Mouse (Mus musculus) thymus, adult 2 months (tissue): ENCODE data around the gene Gm21972. TPM values are rescaled to one million over a fixed set of nuclear protein-coding genes. Genes with fewer than 3 reads are reported as not detected.

Source experiments
- DNase-seq: peaks from one replicate; pipeline ENCODE4 v3.0.0; 2021
- H3K27ac ChIP-seq: fragments of 200-500 bp; 2 replicates; pipeline ENCODE4 v1.5.1; 2012; ENCODE audit warnings: low read length, control low read depth; ENCODE audit not compliant: control insufficient read depth, insufficient read depth
- H3K27me3 ChIP-seq: fragments of 200-500 bp; 2 replicates; pipeline ENCODE4 v1.6.1; 2012; ENCODE audit warnings: mild to moderate bottlenecking, low read length, moderate library complexity, mixed read lengths; ENCODE audit not compliant: control insufficient read depth, insufficient read depth
- H3K36me3 ChIP-seq: fragments of 200-500 bp; 2 replicates; pipeline ENCODE4 v1.6.1; 2012; ENCODE audit warnings: mild to moderate bottlenecking, low read length, moderate library complexity; ENCODE audit not compliant: control insufficient read depth, insufficient read depth
- H3K4me1 ChIP-seq: fragments of 200-500 bp; replicated peaks from 2 replicates; pipeline ENCODE4 v1.6.1; 2012; ENCODE audit warnings: low read length; ENCODE audit not compliant: control insufficient read depth, insufficient read depth
- H3K4me3 ChIP-seq: fragments of 200-500 bp; 2 replicates; pipeline ENCODE4 v1.5.1; 2012; ENCODE audit warnings: mild to moderate bottlenecking, low read length, control low read depth, moderate library complexity; ENCODE audit not compliant: control insufficient read depth, insufficient read depth
- CTCF ChIP-seq: fragments of 200-500 bp; IDR thresholded peaks from 2 replicates; pipeline ENCODE4 v1.5.1; 2012; ENCODE audit warnings: mild to moderate bottlenecking, control low read depth, low read length, moderate library complexity, borderline replicate concordance; ENCODE audit not compliant: control insufficient read depth, poor library complexity, insufficient read depth; ENCODE audit errors: extremely low read depth
- POLR2A ChIP-seq: fragments of 200-500 bp; IDR thresholded peaks from 2 replicates; pipeline ENCODE4 v1.6.1; 2012; ENCODE audit warnings: mild to moderate bottlenecking, low read length, control low read depth, moderate library complexity; ENCODE audit not compliant: control insufficient read depth, poor library complexity, insufficient read depth; ENCODE audit errors: extremely low read depth
- WGBS: fragments of 180-500 bp; shearing (Covaris S2); methylation state at CpG from one replicate; pipeline ENCODE4 v1.1.7; 2018; 5-methylcytosine and 5-hydroxymethylcytosine counted together
- polyA plus RNA-seq: library from polyadenylated mRNA; depleted of rRNA; stranded (reverse); fragments of >200 nt; gene quantifications from 2 replicates; pipeline ENCODE4 v1.2.3, GENCODE M21; 2012

Gene Gm21972
- polyA plus RNA-seq, 1 experiment: not detected

- 94% methylated on average over 3 of the region's 3 CpGs for WGBS
- TF ChIP-seq CTCF (no peak), POLR2A (no peak)
Measured at GRCm38 (mm10) chr1:86156075-86156474, 22.6 kb downstream of the Gm21972 start.

GRCm38 (mm10) chr1:86156595-86156994 is 23.2 kb downstream of the Gm21972 start:
- Histone ChIP-seq H3K27me3 (no peaks in the 10 kb centered on the region), H3K4me3 (no peak overlapping the region), H3K27ac (no peak overlapping the region), H3K4me1 (peaks cover 10% of the 10 kb centered on the region), H3K36me3 (no peaks in the 10 kb centered on the region)
- WGBS: 97% methylated on average over 6 of the region's 6 CpGs
- no peak for DNase-seq
- no peak for TF ChIP-seq POLR2A
- TF ChIP-seq CTCF: no peak

More at GRCm38 (mm10) chr1:86156075-86156474, 22.6 kb downstream of the Gm21972 start:
- no peak overlapping the region for H3K4me3 ChIP-seq
- no peaks in the 10 kb centered on the region for H3K36me3 ChIP-seq
- no peak overlapping the region for H3K27ac ChIP-seq
- H3K4me1 ChIP-seq: peaks cover 10% of the 10 kb centered on the region
- no peaks in the 10 kb centered on the region for H3K27me3 ChIP-seq
- DNase-seq: no peak

GRCm38 (mm10) chr1:86160059-86160458 is 26.6 kb downstream of the Gm21972 start:
- DNase-seq: no peak
- Histone ChIP-seq H3K4me3 (no peak overlapping the region), H3K4me1 (peaks cover 3% of the 10 kb centered on the region), H3K27ac (no peak overlapping the region), H3K27me3 (no peaks in the 10 kb centered on the region), H3K36me3 (no peaks in the 10 kb centered on the region)
- WGBS: 92% methylated on average over 6 of the region's 6 CpGs
- TF ChIP-seq CTCF (no peak), POLR2A (no peak)

- H3K4me1 ChIP-seq: no peaks in the 10 kb centered on the region
- TF ChIP-seq CTCF (no peak), POLR2A (no peak)
- WGBS: 100% methylated on average over 5 of the region's 5 CpGs
- no peak overlapping the region for H3K27ac ChIP-seq
- no peaks in the 10 kb centered on the region for H3K36me3 ChIP-seq
- H3K27me3 ChIP-seq: no peaks in the 10 kb centered on the region
- no peak for DNase-seq
- no peak overlapping the region for H3K4me3 ChIP-seq
Measured at GRCm38 (mm10) chr1:86160479-86160878, 27.0 kb downstream of the Gm21972 start.

GRCm38 (mm10) chr1:86161061-86161460 is 27.6 kb downstream of the Gm21972 start:
- 97% methylated on average over 5 of the region's 5 CpGs for WGBS

GRCm38 (mm10) chr1:86174602-86175001 is 41.2 kb downstream of the Gm21972 start:
- Histone ChIP-seq H3K4me3 (no peak overlapping the region), H3K36me3 (no peaks in the 10 kb centered on the region), H3K4me1 (no peaks in the 10 kb centered on the region), H3K27ac (no peak overlapping the region), H3K27me3 (no peaks in the 10 kb centered on the region)
- WGBS: 97% methylated on average over 5 of the region's 5 CpGs
- TF ChIP-seq POLR2A: no peak
- no peak for TF ChIP-seq CTCF
- DNase-seq: no peak

More at GRCm38 (mm10) chr1:86161061-86161460, 27.6 kb downstream of the Gm21972 start:
- TF ChIP-seq CTCF (no peak), POLR2A (no peak)
- Histone ChIP-seq H3K36me3 (no peaks in the 10 kb centered on the region), H3K4me1 (no peaks in the 10 kb centered on the region), H3K4me3 (no peak overlapping the region), H3K27ac (no peak overlapping the region), H3K27me3 (no peaks in the 10 kb centered on the region)
- no peak for DNase-seq

- TF ChIP-seq CTCF (no peak), POLR2A (no peak)
- no peak for DNase-seq
- whole genome bisulfite sequencing: 95% methylated on average over 2 of the region's 2 CpGs
- H3K4me3 ChIP-seq: no peak overlapping the region
- H3K4me1 ChIP-seq: no peaks in the 10 kb centered on the region
- H3K36me3 ChIP-seq: no peaks in the 10 kb centered on the region
- H3K27ac ChIP-seq: no peak overlapping the region
- H3K27me3 ChIP-seq: no peaks in the 10 kb centered on the region
Measured at GRCm38 (mm10) chr1:86176066-86176465, 42.6 kb downstream of the Gm21972 start.
